Mouse (Mus musculus): ENCODE measurements at regions not wholly inside any gene's neighbourhood (a gene's known extent, or its start where the extent isn't known, plus 50 kb on each side); places are given as distances from the start of the nearest gene placed in this dataset.

DNA sequence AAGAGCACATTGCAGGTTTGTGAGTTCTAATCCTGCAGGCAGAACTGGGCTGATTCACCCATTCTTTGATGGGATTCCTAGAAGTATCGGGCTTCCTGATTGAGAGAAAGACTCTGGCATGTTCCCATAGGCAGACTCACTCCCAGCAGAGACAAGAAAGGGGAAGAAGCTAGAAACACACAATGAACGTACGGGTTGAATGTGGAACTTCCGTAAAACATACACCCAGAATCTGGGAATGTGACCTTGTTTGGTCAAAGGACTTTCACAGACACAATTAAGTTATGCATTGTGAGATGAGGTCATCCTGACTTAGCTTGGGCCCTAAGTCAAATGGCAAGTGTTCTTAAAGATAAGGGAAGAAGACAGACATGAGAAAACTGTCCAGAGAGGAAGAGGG, 86.6 kb upstream of the Klf3 start:
- TF ChIP-seq MAFK (IDR thresholded peaks at IDR 0.05; ENCODE audit: insufficient replicate concordance, low read length) = no peak
- TF ChIP-seq PAX5 (IDR thresholded peaks at IDR 0.05; ENCODE audit: low read length) = no peak
- no peak for TF ChIP-seq TBP (conservative IDR thresholded peaks at IDR 0.05; ENCODE audit: low read depth, low read length)
- no peak for TF ChIP-seq CHD1 (IDR thresholded peaks at IDR 0.05; ENCODE audit: low read depth, low read length)
- no peak for TF ChIP-seq MXI1 (IDR thresholded peaks at IDR 0.05; ENCODE audit: low read depth, low read length)
- no peak for TF ChIP-seq ETS1 (conservative IDR thresholded peaks at IDR 0.05; ENCODE audit: low read depth, low read length)
- TF ChIP-seq ZMIZ1 (IDR thresholded peaks at IDR 0.05; ENCODE audit: low read depth, low read length) = no peak
- TF ChIP-seq POLR2A (IDR thresholded peaks at IDR 0.05; ENCODE audit: low read depth, low read length) = no peak
- no peak for TF ChIP-seq USF1 (IDR thresholded peaks at IDR 0.05; ENCODE audit: low read depth, low read length)
- no peak for TF ChIP-seq MAZ (IDR thresholded peaks at IDR 0.05; ENCODE audit: low read depth, low read length)
- no peak for TF ChIP-seq JUN (IDR thresholded peaks at IDR 0.05; ENCODE audit: insufficient read depth, low read depth, low read length)
- no peak for TF ChIP-seq E2F4 (IDR thresholded peaks at IDR 0.05; ENCODE audit: insufficient replicate concordance, low read depth, low read length)
- no peak for TF ChIP-seq IRF4 (IDR thresholded peaks at IDR 0.05; ENCODE audit: low read depth, low read length)
- no peak overlapping the region for H3K4me2 ChIP-seq (ENCODE audit: insufficient read depth, low read depth, poor library complexity, severe bottlenecking)
- H3K27me3 ChIP-seq (replicated peaks) = no peaks in the 10 kb centered on the region
- H3K79me2 ChIP-seq (replicated peaks; ENCODE audit: control insufficient read depth, extremely low read depth, insufficient read depth, poor library complexity, severe bottlenecking) = no peaks in the 10 kb centered on the region
- no peaks in the 10 kb centered on the region for H3K4me1 ChIP-seq (ENCODE audit: control insufficient read depth in 1 of 2, insufficient read depth in 2 of 2)
- H3K4me3 ChIP-seq (replicated peaks in 1 of 3; ENCODE audit: low read depth in 2 of 3, low read length in 2 of 3, poor library complexity in 1 of 3) = no peak overlapping the region
- DNase-seq (ENCODE audit: extremely low read depth) = no peak
- in situ Hi-C loops (cut with MboI; ENCODE audit: low pct_ligation_motif_present, low pct_unique_long_range_greater_than_20kb, low sequenced_read_pairs) (no loop called here), dilution Hi-C loops (cut with MboI; ENCODE audit: extremely low pct_ligation_motif_present, extremely low pct_unique_long_range_greater_than_20kb, low sequenced_read_pairs) (no loop called here)
- no peaks in the 10 kb centered on the region for H3K36me3 ChIP-seq (replicated peaks in 1 of 2; ENCODE audit: control insufficient read depth in 1 of 2, insufficient read depth in 1 of 2, low read length in 1 of 2)
- no peak overlapping the region for H3K9ac ChIP-seq (ENCODE audit: insufficient read depth, low read depth)
- no peak overlapping the region for H3K27ac ChIP-seq (ENCODE audit: insufficient read depth, low read depth)
- no peaks in the 10 kb centered on the region for H3K9me3 ChIP-seq (replicated peaks; ENCODE audit: low read length)

DNA sequence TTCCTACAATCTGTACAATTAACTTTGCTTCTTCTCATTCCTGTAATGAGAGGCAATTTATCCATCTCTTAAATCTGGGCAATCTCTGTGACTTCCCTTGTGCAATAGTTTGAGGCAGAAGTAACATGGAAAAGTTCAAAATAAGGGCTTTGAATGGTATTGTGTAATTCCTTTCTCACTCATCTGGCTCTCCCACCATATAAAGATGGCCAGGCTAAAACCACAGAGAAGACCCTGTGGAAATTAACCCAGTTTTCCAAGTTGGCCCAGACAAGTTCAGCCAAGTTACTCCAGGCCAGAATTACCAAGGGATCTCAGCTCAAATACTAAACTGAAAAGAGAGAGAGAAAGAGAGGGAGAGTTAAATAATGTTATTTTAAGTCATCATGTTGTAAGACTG, 81.0 kb upstream of the Klf3 start:
- TF ChIP-seq TBP (conservative IDR thresholded peaks at IDR 0.05; ENCODE audit: low read depth, low read length) (no peak), MAX (IDR thresholded peaks at IDR 0.05; ENCODE audit: low read length) (no peak), KAT2A (IDR thresholded peaks at IDR 0.05; ENCODE audit: insufficient replicate concordance, low read length) (no peak), SIN3A (IDR thresholded peaks at IDR 0.05; ENCODE audit: low read length) (no peak), SMC3 (IDR thresholded peaks at IDR 0.05; ENCODE audit: low read depth, low read length) (no peak), JUND (conservative IDR thresholded peaks at IDR 0.05; ENCODE audit: low read depth, low read length) (no peak), ZMIZ1 (IDR thresholded peaks at IDR 0.05; ENCODE audit: low read depth, low read length) (no peak), MXI1 (IDR thresholded peaks at IDR 0.05; ENCODE audit: low read depth, low read length) (no peak), CHD1 (IDR thresholded peaks at IDR 0.05; ENCODE audit: low read depth, low read length) (no peak), RCOR1 (conservative IDR thresholded peaks at IDR 0.05; ENCODE audit: low read depth, low read length) (no peak), NELFE (IDR thresholded peaks at IDR 0.05; ENCODE audit: low read depth, low read length) (no peak), E2F4 (IDR thresholded peaks at IDR 0.05; ENCODE audit: insufficient replicate concordance, low read depth, low read length) (no peak), ZC3H11A (IDR thresholded peaks at IDR 0.05; ENCODE audit: low read depth, low read length) (no peak), TCF12 (IDR thresholded peaks at IDR 0.05; ENCODE audit: low read depth, low read length) (no peak), CHD2 (IDR thresholded peaks at IDR 0.05; ENCODE audit: low read length) (no peak)
- Histone ChIP-seq H3K4me2 (ENCODE audit: insufficient read depth, low read depth, poor library complexity, severe bottlenecking) (no peak overlapping the region), H3K9ac (ENCODE audit: insufficient read depth, low read depth) (no peak overlapping the region), H3K27me3 (replicated peaks) (no peaks in the 10 kb centered on the region), H3K27ac (ENCODE audit: insufficient read depth, low read depth) (no peak overlapping the region), H3K9me3 (replicated peaks; ENCODE audit: low read length) (peaks cover 6% of the 10 kb centered on the region), H3K4me1 (ENCODE audit: control insufficient read depth in 1 of 2, insufficient read depth in 2 of 2) (no peaks in the 10 kb centered on the region), H3K36me3 (replicated peaks in 1 of 2; ENCODE audit: control insufficient read depth in 1 of 2, insufficient read depth in 1 of 2, low read length in 1 of 2) (no peaks in the 10 kb centered on the region), H3K79me2 (replicated peaks; ENCODE audit: control insufficient read depth, extremely low read depth, insufficient read depth, poor library complexity, severe bottlenecking) (no peaks in the 10 kb centered on the region), H3K4me3 (replicated peaks in 1 of 3; ENCODE audit: low read depth in 2 of 3, low read length in 2 of 3, poor library complexity in 1 of 3) (no peak overlapping the region)
- dilution Hi-C loops (cut with MboI; ENCODE audit: extremely low pct_ligation_motif_present, extremely low pct_unique_long_range_greater_than_20kb, low sequenced_read_pairs) = no loop called here
- in situ Hi-C loops (cut with MboI; ENCODE audit: low pct_ligation_motif_present, low pct_unique_long_range_greater_than_20kb, low sequenced_read_pairs) = no loop called here
- no peak for DNase-seq (ENCODE audit: extremely low read depth)

Data from CH12.LX (cell line).